Mouse (Mus musculus): Measurements from ENCODE around the gene Ephb2.

Gene Ephb2

DNA sequence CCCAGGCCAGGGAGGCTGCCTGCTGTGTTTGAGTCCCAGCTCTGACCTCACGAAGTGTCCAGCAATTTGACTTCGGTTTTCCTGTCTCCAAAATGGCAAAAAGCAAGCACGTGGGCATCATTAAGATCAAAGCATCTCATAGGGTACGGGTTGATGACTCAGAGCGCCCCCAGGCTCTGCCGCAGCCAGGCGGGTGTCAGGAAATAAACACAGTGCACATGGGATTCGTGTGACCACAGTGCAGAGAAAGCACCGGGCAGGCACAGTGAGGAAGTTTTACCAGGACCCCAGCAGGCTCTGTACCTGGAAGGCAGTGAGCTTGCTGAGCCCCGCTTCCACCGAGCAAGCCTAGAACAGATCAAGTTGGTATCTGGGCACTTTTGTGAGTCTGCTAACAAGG is 74.9 kb downstream of the Ephb2 start:
- no peak for DNase-seq

DNA sequence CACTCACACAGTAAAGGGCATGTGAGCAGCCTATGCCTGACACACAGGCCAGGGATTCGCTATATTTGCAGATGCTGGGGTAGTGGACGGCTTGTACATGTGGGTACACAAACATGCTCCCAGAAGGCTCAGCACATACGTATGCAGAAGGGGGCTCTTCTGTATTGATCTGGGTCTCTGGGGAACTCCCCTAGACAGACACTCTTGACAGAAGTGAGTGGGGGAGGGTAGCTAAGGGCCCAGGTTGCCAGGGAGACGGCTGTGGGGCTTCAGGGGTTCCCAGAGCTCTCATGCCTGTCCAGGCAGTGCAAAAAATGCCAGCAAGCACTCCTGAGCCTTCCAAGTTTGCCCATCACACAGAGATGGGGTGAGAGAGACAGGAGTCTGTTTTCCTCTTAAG is 78.7 kb downstream of the Ephb2 start:
- DNase-seq = no peak

DNA sequence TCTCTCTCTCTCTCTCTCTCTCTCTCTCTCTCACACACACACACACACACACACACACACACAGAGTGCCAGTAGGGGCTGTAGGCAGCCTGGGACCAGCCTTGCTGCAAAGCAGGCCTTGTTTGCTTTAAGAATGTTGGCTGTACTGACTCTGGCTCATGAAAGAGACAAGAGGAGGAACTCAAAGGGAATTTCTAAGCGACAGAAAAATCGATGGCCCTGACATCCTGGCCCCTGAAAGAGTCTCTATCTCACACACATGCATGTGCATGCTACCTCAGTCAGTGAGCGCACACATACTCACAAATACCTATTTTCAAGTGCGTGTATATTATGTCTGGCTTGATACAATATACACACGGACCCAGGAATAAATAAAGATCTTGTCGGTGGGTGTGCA is 79.3 kb downstream of the Ephb2 start:
- no peak for DNase-seq

DNA sequence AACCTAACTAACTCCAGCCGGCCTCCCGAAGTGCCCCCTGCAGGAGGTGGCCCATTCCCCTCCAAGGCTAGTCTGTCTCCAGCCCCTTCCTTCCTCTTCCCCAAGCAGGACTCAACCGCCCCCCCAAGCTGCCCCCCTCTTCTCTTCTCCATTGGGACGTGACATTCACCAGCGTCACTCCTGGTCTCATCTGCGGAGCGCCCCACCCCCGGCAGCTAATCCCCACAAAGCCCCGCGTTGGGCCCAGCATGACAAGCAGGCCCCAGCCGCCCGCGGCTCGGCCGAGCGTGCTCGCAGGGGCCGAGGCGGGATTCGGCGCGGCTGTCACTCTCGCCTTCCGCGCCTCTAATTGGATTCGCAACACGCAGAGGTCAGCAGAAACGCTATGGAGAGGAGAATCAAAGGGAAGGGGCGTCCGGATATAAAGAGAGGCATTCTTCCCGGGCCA is 80.4 kb downstream of the Ephb2 start:
- peak; percentile 79 for DNase-seq

DNA sequence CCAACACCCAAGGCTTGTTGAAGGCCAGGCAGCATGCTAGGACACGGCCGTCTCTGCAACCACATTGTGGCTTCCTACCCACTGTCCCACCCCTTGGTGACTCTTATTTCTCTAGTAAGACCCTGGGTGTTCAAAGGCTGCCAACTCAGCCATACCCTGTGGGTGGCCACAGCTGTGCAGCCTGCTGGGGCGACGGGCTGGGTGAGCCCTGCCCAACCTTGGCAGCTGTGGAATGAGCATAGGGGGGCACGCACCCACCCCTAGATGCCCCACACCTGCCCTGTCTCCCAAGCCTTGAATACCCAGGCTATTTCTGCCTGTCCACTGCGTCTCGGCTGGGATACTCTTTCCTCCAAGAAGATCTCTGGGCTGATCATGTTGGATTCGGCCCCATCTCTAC is 81.5 kb downstream of the Ephb2 start:
- DNase-seq = no peak

DNA sequence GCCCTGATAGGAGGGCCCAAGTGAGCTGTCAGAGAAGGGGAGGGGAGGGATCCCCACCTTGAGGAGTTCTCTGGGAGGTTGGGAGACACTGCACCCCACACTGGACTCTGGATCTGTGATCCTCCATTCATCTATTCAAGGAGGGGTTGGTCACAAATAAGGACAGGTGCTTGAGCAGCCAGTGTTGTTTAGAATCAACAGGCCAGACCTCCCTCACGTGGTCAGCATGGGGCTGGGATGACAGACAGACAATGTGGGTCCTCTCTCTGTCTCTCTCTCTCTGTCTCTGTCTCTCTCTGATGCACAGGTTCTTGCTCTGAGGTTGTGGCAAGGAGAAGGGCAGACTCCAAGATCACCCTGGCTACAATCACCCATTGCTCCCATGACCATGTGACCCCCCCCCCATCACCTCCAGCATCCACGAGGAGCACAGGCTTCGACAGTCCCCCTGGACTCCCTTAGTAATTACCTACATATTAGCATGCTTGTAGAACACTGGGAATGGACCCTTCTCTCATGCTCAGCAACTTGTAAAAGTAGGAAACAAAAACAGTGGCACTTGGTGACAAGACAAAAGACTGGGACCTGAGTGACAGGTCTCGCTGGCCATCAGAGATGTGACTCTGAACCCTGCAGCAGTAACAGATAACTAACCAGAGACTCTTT is 84.3 kb downstream of the Ephb2 start:
- DNase-seq = no peak

DNA sequence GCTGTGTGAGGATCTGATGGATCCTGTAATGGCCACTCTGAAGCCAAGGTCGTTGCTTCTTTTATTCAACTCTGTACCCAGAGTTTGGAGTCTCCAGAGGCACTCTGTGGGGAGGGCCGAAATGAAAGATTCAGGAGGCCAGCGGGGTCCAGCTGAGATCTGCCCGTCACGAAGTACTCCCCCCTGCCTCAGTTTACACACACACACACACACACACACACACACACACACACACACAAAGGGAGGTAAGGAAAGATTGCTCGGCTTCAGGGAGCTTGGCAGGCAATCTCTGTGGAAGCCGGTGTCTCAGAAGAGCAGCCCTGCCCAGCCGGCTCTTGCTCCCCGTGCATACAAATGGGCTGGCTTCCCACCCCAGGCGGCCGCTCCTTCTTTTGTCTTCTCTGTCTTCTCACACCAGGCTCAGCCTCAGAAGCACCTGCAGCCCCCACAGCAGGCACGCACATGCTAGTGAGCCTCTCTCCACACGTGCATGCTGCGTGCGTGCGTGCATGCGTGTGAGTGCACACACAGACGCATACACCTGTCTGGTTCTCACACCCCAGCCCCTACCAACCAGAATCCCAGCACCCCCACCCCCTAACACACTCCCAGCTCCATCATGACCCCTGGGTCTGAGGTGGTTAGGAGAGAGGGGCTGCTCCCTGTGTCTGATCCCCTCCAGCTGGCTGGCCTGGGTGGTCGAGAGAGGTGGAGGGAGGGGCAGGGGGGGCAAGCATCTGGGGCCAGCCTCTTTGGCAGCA is 85.0 kb downstream of the Ephb2 start:
- DNase-seq = no peak

DNA sequence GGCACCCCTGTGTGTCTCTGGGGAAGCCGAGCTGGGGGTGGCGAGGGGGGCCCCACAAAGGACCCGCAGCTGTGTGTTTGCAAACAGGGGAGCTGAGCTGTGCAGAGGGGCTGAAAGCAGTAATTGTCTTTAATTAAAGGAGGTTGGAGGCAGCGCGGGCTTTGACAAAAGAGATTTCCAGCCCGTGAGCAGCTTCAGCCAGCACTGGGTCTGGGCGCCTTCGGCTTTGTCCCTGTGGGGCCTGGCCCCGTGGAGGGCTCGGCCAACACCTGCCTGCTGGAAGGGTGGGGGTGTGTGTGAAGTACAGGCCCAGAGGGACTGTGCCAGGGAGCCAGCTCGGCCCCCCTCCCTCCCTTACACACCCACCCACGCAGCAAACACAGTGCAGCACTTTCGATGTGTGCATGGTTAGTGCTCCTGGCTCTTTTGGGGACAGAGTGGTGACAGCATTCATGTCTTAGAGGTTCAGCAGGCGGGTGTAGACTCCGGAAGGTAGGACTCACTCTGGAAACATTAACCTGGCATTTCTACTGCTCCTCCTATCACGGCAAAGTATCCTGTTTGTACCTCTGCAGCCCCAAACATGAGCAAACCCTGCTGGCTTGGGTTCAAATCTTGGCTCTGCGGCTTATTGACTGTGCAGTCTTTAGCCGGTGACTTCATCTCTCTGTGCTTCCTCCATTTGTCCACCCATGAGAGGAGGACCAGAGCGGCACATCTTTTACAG is 85.8 kb downstream of the Ephb2 start:
- no peak for DNase-seq

DNA sequence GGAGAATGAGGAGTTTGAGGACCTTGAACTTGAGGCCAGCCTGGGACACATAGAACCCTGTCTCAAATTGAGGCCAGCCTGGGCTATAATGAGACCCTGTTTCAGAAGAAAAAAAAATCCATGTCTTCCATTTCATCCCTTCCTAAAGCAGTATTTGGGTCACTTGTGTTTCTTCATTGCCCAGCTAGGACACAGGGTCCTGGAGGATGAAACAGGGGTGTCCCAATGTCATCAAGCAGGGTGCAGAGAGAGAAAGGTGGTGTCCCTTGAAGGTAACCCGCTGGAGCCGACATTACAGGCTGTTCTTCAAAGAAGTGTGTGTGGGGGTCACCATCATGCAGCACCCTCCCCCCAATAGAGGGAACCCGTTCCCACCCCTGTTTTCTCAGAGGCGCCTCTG is 86.4 kb downstream of the Ephb2 start:
- DNase-seq = no peak

DNA sequence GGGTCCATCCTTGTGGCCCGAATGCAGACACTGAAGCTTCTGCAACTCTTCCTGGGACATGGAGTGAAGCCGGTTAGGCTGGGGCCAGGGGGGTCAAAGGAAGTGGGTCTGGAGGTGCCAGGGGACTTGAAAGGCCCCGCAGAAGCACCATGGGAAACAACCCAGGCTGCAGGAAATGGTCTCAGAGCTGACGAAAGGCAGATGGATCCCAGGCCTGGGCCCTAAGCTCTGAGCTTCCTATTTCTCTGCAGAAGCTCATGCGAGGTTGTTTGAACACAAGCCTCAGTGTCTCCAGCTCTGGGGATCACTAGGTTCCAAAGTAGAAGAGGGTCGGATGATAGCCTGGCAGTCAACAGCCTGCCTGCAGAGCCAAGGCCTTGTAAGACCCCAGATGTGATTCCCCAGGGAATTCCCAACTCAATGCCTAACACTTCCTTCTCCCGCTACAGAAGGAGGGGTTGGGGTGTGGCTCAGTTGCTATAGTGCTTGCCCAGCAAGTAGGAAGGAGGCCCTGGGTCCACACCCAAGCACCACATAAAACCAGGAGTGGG is 86.9 kb downstream of the Ephb2 start:
- DNase-seq = peak; percentile 47

DNA sequence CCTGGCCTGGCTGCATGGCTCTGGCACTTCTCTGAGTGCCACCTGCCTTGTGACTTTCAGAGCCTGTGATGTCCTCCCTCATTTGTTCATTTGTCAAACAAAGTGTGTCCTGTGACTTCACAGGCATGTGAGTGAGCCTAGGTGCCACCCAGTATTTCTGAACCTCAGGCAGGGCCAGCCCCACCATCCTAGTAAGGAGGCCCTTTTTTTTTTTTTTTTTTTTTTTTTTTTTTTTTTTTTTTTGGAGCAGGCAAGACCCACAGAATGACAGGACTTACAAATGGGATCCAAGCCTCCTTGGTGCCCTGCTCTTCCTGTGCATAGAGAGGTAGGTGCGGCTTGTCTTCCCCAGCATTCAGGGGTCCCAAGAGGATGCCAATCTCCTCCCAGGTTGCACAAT is 89.3 kb downstream of the Ephb2 start:
- DNase-seq = no peak

DNA sequence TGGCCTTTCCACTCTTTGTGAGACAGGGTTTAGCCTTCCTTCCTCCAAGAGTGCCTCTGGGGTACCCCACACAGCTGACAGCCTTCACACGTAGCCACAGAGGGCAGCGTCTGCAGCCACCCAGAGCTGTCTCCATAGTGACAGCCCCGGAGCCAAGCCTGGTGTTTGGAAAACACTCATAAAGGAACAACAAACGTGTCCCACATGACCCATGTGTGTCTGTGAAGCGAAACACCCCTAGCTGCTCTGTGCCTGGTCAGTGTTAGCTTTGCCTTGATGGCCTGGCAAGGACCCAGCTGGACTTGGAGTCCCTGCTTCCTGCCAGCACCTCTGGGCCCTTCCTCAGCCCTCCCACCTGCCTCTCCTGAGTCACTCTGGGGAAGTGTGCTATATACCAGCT is 93.1 kb downstream of the Ephb2 start:
- DNase-seq = peak; percentile 90

DNA sequence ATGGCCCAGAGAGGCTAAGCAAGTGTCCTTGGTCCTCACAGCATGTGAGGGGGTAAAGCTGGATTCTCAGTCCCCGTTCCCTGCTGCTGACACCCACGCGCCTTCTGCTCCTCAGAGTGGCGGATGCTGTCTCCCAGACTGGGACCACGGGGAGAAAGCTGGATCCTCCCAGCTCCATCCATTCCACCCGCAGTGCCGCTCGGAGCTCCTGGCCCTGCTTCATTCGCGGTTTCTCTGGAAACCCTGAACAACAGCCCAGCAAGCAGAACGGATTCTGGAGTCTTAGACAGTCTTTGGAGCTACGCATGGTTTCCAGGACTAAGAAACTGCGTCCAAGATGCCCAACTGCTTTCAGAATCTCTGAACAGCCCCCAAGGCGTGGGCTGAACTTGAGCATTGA is 93.9 kb downstream of the Ephb2 start:
- no peak for DNase-seq

DNA sequence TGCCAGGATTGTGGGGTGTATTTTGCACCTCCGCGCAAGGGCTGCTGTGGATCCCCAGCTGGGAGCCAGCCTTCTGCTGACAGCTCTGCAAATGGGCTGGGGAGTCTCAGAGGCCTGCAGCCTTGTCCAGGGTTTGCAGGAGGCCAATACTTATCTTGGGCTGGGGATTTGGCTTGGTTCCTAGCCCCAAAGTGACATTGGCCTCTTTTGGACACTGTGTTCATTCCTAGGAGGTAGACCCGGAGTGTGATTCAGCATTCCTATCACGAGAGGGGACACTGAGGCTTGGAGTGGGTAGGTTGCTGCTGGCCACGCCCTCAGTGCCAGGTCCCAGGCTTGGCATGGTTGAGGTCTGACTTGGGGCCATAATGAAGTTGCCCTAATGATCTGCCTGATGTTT is 94.8 kb downstream of the Ephb2 start:
- peak; percentile 31 for DNase-seq

DNA sequence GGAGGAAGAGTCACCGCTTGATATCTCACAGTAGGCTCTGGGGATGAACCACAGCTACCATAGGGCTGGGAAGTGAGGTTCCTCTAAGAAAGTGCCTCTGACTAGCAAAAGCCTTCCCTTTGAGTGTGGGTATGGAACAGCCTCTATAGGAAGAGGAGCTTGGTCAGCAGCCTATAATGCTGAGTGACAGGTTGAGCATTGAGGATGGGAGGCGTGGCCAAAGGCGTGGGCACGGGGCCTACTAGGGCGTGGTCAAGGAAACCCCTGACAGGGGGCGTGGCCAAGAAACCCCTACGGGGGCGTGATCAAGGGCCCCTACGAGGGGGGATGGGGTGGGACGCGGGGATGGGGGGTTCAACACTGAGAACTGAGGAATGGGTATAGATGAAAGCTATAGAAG is 96.6 kb downstream of the Ephb2 start:
- DNase-seq = peak; percentile 49

DNA sequence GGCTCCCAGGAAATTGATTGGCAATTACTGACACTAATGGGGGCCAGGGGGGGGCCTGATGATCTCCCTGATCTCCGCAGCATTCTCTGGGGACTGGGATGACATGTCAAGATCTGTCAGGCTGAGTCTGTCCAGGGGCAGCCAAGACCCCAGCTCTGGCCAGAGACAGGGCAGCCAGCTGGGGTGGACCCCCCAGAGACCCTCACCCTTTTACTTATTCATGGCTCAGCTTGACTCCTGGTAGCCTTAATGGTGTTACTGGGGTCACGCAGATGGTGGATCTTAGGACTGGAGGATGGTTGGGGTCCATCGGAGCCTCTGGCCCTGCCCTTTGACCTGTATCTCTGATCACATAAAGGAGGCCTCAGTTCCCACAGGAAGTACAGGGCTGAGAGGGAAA is 97.5 kb downstream of the Ephb2 start:
- DNase-seq = no peak

DNA sequence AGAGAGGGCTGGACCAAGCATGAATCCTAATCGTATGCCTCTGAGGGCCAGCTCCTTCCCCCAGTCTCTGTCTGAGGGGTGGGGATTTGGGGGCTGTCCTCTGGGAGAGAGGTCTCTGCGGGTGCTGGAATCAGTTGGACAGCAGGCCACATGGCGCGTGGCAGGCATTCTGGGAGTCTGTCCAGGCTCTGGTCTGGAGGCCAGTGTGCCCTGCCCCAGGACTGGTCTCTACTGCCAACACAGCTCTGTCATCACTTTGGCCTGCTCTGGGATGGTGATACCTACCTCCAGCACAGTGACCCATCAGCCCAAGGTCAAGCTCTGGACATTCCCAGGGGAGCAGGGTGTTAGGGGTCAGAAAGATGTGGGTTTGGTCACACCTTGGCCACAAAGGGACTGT is 99.9 kb downstream of the Ephb2 start:
- no peak for DNase-seq

DNA sequence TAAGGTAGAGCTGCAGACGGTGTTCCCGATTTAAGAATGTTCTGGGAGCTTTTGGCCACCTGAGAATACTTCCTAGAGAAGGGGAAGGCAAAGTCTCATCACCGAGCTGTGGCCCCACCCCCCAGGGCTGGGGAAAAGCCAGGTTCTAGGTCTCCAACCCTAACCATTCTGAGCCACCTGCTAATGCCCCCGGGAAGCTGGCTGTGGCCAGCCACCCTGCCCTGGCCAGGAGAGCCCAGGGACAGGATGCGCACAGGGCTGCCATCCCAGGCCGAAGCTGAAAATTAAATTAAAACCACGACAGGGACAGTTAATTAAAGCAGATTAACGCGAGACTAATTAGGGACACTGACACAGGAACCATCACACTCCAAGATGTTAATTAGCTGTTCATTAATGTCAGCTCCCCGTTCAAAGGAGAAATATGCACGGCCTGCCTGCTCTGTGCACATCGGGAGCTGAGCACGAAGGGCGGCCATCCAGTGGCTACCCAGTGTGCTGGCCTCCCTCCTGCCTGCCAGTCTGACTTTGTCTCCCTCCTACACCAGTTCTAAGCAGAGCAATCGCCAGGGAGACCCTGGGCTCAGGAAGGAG is 101.5 kb downstream of the Ephb2 start:
- no peak for DNase-seq

DNA sequence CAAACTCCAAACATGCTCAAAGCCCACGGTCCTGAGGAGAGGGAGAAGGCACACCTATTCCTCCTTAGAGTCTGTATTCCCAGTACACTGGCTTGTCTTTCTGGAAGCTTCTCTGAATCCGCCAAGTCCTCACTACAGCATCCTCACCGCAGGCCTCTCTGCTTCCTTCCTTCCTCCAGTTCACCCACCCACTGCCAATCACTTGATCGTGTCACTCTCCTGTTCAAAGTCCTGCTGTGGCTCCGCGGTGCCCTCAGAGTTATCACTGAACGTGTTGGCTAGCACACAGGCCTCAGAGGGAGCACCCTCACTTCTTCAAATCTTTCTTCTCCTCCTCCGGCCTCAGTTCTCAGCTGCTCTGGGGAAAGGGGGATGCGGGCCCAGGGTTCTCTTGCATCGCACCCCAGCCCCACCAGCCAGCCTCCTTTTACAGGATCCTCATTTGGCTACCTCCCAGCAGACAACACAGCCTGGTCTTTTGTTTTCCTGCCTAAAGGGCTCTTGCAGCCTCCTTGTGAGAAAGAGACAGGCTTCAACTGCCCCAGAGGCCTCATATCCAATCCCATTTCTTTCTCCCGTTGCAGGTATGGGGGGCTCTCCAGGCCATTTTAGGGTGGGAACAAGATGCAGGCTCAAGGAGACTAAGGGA is 102.4 kb downstream of the Ephb2 start:
- DNase-seq = no peak

DNA sequence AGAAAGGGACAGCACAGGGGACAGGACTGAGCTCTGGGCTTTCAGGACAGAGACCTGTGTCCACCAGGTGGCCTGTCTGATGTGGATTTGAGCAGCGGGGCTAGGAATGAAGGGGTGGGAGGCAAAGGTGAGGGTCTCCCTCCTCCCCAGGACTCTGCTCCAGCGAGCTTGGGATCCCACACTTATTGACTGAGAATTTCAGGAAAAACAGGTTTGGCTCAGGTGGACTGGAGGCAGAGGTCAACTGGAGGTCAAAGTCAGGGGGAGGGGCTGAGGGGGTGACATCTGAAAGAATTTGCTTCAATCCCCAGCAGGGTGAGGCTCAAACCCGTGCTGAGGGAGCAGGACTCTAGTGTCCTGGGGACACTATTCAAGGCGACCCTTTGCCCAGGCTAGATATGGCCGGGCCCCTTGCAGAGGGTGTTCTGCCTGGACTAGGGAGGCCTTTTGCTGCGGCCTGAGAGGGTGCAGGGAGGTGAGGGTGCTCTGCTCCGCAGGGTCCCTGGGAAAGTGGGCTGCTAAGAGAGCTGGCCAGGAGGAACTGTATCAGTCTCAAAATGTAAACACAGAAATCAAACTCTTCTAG is 103.2 kb downstream of the Ephb2 start:
- peak; percentile 71 for DNase-seq

DNA sequence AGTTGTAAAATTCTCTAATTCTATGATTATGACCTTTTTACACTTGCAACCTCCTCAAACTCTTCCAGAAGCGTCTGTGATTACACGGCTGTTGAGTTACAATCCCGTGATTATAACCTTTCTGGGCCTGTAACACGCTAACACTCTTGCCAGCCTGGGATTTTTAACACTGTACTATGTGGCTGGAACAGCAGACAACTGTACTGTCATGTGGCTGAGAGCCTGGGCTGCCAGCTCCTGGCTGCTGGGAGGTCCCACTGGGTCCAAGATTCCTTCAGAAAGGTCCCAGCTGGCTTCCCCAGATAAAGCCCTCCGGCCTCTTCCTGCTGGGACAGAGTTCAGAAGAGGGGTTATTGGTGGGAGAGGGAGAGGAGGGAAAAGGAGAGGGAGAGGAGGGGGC is 104.0 kb downstream of the Ephb2 start:
- peak; percentile 45 for DNase-seq

DNA sequence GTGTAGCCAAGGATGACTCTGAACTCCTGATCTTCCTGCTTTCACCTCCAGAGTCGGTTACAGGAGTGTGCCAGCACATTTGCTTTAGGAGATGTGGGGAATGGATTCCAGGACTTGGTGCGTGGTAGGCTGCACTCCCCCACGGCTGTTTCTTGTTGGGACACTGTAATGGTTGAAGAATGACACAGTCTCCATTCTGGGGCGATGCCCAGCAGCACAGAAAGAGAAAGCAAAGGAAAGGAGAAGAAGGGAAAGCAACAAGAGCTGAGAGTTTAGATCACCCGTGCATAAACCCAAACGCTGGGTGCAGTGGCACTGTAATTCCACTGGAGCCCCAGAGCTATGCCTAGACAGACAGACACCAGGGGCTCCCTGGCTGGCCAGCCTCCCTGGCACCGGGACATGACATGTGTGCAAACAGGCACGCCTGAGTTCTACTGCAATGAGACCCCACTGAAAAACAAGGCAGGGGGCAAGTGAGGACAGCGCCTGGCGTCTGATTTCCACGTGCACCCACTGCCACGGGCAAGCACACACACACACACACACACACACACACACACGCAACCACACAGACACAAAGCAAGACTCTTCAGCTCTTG is 104.7 kb downstream of the Ephb2 start:
- no peak for DNase-seq

Data from kidney, postnatal 10 days (tissue).